Mouse (Mus musculus): ENCODE measurements around the gene Dot1l.

- TF ChIP-seq POLR2A (IDR thresholded peaks at IDR 0.05; ENCODE audit: borderline replicate concordance, extremely low read depth, low read depth, low read length) = no peak
- TF ChIP-seq CTCF (IDR thresholded peaks at IDR 0.05; ENCODE audit: insufficient read depth, low read length) = no peak
These were observed 8.5 kb downstream of the Dot1l start for GRCm38 (mm10) chr10:80763502-80763901.

Data from lung, adult 2 months (tissue).